Comparison of ENCODE assay signal across 10 mouse cellular contexts in genomic region chr11:28582218-28582617, GRCm38 (mm10). TPM values are rescaled to one million over a fixed set of nuclear protein-coding genes. Genes with fewer than 3 reads are reported as not detected.
DNase-seq lines count a peak whose midpoint lies in the region; ATAC-seq and TF ChIP-seq lines count a peak whose summit lies in the region.
"Had no signal": no experiment of that assay in that cellular context is flagged by ENCODE, and none has a peak within 500 bp of the region (broad histone marks: within the 10 kb centered on the region; RNA-seq: fewer than 3 reads in every experiment).

No protein-coding gene starts in this region.

- no peak for TF ChIP-seq CTCF in cerebellum, adult 2 months (IDR thresholded peaks at IDR 0.05; ENCODE audit: borderline replicate concordance, insufficient read depth, low read depth, low read length)

- ATAC-seq in heart, embryonic 12.5 days (ENCODE audit: insufficient number of reproducible peaks, low FRiP score), result no peak
- ATAC-seq in forebrain, embryonic 13.5 days, result no peak
- no peak for ATAC-seq in midbrain, embryonic 16.5 days
- no peak for ATAC-seq in cerebellum, adult (ENCODE audit: insufficient number of reproducible peaks, low FRiP score, low TSS enrichment)

- no peak overlapping the region for H3K4me2 ChIP-seq in heart, embryonic 12.5 days
- H3K4me2 ChIP-seq in forebrain, embryonic 13.5 days, result peak overlapping the region; percentile 99
- peak overlapping the region; percentile 69 for H3K4me2 ChIP-seq in midbrain, embryonic 16.5 days (ENCODE audit: low read length)

- H3K27ac ChIP-seq in heart, embryonic 12.5 days (ENCODE audit: poor library complexity, severe bottlenecking), result no peak overlapping the region
- no peak overlapping the region for H3K27ac ChIP-seq in forebrain, embryonic 13.5 days
- H3K27ac ChIP-seq in midbrain, embryonic 16.5 days (ENCODE audit: low read length), result peak overlapping the region; percentile 5; the same call in 1 of the 2 replicates
- H3K27ac ChIP-seq in cerebellum, adult 2 months (ENCODE audit: insufficient read depth, low read length), result no peak overlapping the region

- H3K9me3 ChIP-seq in heart, embryonic 12.5 days (replicated peaks), result no peaks in the 10 kb centered on the region
- no peaks in the 10 kb centered on the region for H3K9me3 ChIP-seq in forebrain, embryonic 13.5 days (replicated peaks)
- no peaks in the 10 kb centered on the region for H3K9me3 ChIP-seq in midbrain, embryonic 16.5 days (replicated peaks; ENCODE audit: control insufficient read depth, low read length, poor library complexity, severe bottlenecking)

- DNase-seq in heart, adult 8-10 months (ENCODE audit: low spot score), result peak; percentile 77
- peak; percentile 37 for DNase-seq in kidney, adult 9 months
- DNase-seq in frontal cortex, adult 2 months (ENCODE audit: extremely low spot score in 1 of 2, low spot score in 1 of 2), result no peak
- no peak for DNase-seq in cerebellum, adult 2 months
- DNase-seq: thymus, postnatal 14 days had no signal

- WGBS in heart, embryonic 12.5 days, result 14% methylated on average over 5 of the region's 5 CpGs
- WGBS in forebrain, embryonic 13.5 days, result 13% methylated on average over 5 of the region's 5 CpGs
- WGBS in midbrain, embryonic 16.5 days, result 11% methylated on average over 5 of the region's 5 CpGs
- 16% methylated on average over 5 of the region's 5 CpGs for WGBS in cerebellum, adult 2 months

- peaks cover 5% of the 10 kb centered on the region; the same call in 1 of the 2 replicates for H3K4me1 ChIP-seq in heart, embryonic 12.5 days (replicated peaks)
- peaks cover 9% of the 10 kb centered on the region for H3K4me1 ChIP-seq in forebrain, embryonic 13.5 days
- H3K4me1 ChIP-seq in midbrain, embryonic 16.5 days (ENCODE audit: control insufficient read depth, insufficient read depth, low read length), result peaks cover 13% of the 10 kb centered on the region
- H3K4me1 ChIP-seq in cerebellum, adult 2 months (ENCODE audit: control insufficient read depth, insufficient read depth, low read length), result no peaks in the 10 kb centered on the region

- peaks cover 30% of the 10 kb centered on the region for H3K27me3 ChIP-seq in heart, embryonic 12.5 days (replicated peaks)
- peaks cover 14% of the 10 kb centered on the region; the same call in 1 of the 2 replicates for H3K27me3 ChIP-seq in forebrain, embryonic 13.5 days
- H3K27me3 ChIP-seq in midbrain, embryonic 16.5 days (ENCODE audit: control insufficient read depth, insufficient read depth, low read depth, low read length), result no peaks in the 10 kb centered on the region
- H3K27me3 ChIP-seq in cerebellum, adult 2 months (ENCODE audit: control insufficient read depth, insufficient read depth, low read length), result no peaks in the 10 kb centered on the region

- H3K4me3 ChIP-seq in heart, embryonic 12.5 days, result no peak overlapping the region
- H3K4me3 ChIP-seq in forebrain, embryonic 13.5 days, result peak overlapping the region; percentile 65
- H3K4me3 ChIP-seq in midbrain, embryonic 16.5 days (ENCODE audit: low read depth, low read length), result peak overlapping the region; percentile 84
- no peak overlapping the region for H3K4me3 ChIP-seq in cerebellum, adult 2 months (replicated peaks; ENCODE audit: insufficient read depth, low read depth, low read length)

- no peaks in the 10 kb centered on the region for H3K36me3 ChIP-seq in heart, embryonic 12.5 days
- H3K36me3 ChIP-seq in forebrain, embryonic 13.5 days (ENCODE audit: poor library complexity, severe bottlenecking), result no peaks in the 10 kb centered on the region
- H3K36me3 ChIP-seq in midbrain, embryonic 16.5 days (ENCODE audit: control insufficient read depth, insufficient read depth, low read length), result no peaks in the 10 kb centered on the region; the same call in 1 of the 2 replicates

- TF ChIP-seq POLR2A in cerebellum, adult 2 months (IDR thresholded peaks at IDR 0.05; ENCODE audit: borderline replicate concordance, insufficient read depth, low read length), result no peak

- H3K9ac ChIP-seq in heart, embryonic 12.5 days, result no peak overlapping the region
- no peak overlapping the region for H3K9ac ChIP-seq in forebrain, embryonic 13.5 days
- H3K9ac ChIP-seq in midbrain, embryonic 16.5 days (ENCODE audit: low read depth, low read length), result peak overlapping the region; percentile 85

RNA-seq across cellular contexts. Expression of gene Ccdc85a, which starts 1.9 kb away (rescaled TPM):
- total RNA-seq in heart, adult 8-10 months (2022), result 10 to 100 TPM in 2 of 4 experiments, 1 to 10 TPM in 2; 9.2 to 11.7 (median 10.2) TPM
- polyA plus RNA-seq in heart, embryonic 12.5 days (2016; fragmentation: Nextera tagmentation; extraction: Ambion mirVana), result 0.81 and 1.6 TPM in 2 replicates
- 6.2 and 10.0 TPM in 2 replicates for polyA plus RNA-seq in forebrain, embryonic 13.5 days (2015; fragmentation: Nextera tagmentation; extraction: Ambion mirVana)
- polyA plus RNA-seq in midbrain, embryonic 16.5 days (2015; fragmentation: Nextera tagmentation; extraction: Ambion mirVana), result 61.7 and 69.8 TPM in 2 replicates
- polyA plus RNA-seq in frontal cortex, adult 2 months (2012; rRNA removed), result 28.6 and 30.0 TPM in 2 replicates
- 18.8 and 23.0 TPM in 2 replicates for polyA plus RNA-seq in cerebellum, adult 2 months (2012; rRNA removed)
- total RNA-seq: MEL had no signal

Comparison
In these comparisons a context has a peak if more than half of its experiments do, and no peak if none do; other contexts are left out.
1. DNase-seq: peak in heart, adult 8-10 months (single experiment) and kidney, adult 9 months (single experiment); none in frontal cortex, adult 2 months (0 of 2) and cerebellum, adult 2 months (0 of 2).
2. H3K4me3 ChIP-seq: peak in forebrain, embryonic 13.5 days (single experiment) and midbrain, embryonic 16.5 days (single experiment); none in heart, embryonic 12.5 days (single experiment) and cerebellum, adult 2 months (single experiment).